ENCODE assay signal across 8 mouse cellular contexts in the genomic region with DNA sequence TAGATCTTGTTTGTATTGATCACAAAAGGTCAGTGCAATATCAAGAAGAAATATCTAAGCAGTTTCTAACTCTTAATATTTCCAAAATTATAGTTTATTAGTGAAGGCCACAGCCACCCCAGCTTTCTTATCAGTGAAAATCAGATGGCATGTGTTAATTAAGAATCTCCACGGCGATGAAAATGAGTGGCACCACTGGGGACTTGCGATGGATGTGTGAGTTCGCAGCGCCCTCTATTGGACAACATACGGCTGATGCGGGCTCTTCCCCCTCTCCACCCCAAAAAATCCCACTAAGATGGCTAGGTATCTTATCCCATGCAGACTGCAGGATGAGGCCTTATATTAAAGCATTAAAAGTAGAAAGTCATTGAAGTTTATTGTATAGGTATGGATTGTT. TPM values are rescaled to one million over a fixed set of nuclear protein-coding genes. Genes with fewer than 3 reads are reported as not detected.
A peak's percentile ranks its signal among the peaks of the same experiment; 100 is the strongest.
DNase-seq lines count a peak whose midpoint lies in the region; ATAC-seq and TF ChIP-seq lines count a peak whose summit lies in the region.

No protein-coding gene starts in this region.

- no peaks in the 10 kb centered on the region for H3K27me3 ChIP-seq in heart, postnatal 0 days (ENCODE audit: control insufficient read depth, insufficient read depth, low read length)
- no peaks in the 10 kb centered on the region for H3K27me3 ChIP-seq in G1E (ENCODE audit: insufficient read depth, low read length)
- no peaks in the 10 kb centered on the region for H3K27me3 ChIP-seq in limb, embryonic 14.5 days (ENCODE audit: control insufficient read depth, insufficient read depth, low read length)

- no peak for ATAC-seq in heart, postnatal 0 days (ENCODE audit: insufficient read depth, low read depth)
- ATAC-seq in G1E (ENCODE audit: extremely low read depth, insufficient number of reproducible peaks, low FRiP score, poor library complexity, severe bottlenecking) = no peak
- ATAC-seq in limb, embryonic 14.5 days (ENCODE audit: low FRiP score, low read depth) = no peak

- H3K4me3 ChIP-seq in heart, postnatal 0 days (ENCODE audit: low read depth, low read length) = no peak overlapping the region
- no peak overlapping the region for H3K4me3 ChIP-seq in G1E (ENCODE audit: low read depth, low read length)
- no peak overlapping the region for H3K4me3 ChIP-seq in limb, embryonic 14.5 days (replicated peaks; ENCODE audit: low read length)

- no peak for TF ChIP-seq EP300 in heart, postnatal 0 days (IDR thresholded peaks at IDR 0.05; ENCODE audit: low read depth)

- TF ChIP-seq POLR2A in limb, embryonic 14.5 days (IDR thresholded peaks at IDR 0.05; ENCODE audit: borderline replicate concordance, extremely low read depth, insufficient read depth, insufficient read length) = no peak

- H3K4me1 ChIP-seq in heart, postnatal 0 days (ENCODE audit: control insufficient read depth, insufficient read depth) = peaks cover 11% of the 10 kb centered on the region; the same call in 1 of the 2 replicates
- no peaks in the 10 kb centered on the region for H3K4me1 ChIP-seq in G1E (ENCODE audit: insufficient read depth, low read depth, low read length)
- no peaks in the 10 kb centered on the region for H3K4me1 ChIP-seq in limb, embryonic 14.5 days (ENCODE audit: control insufficient read depth, insufficient read depth, low read length)

- WGBS in heart, postnatal 0 days = 10% methylated on average over 7 of the region's 7 CpGs
- 11% methylated on average over 7 of the region's 7 CpGs for WGBS in limb, embryonic 14.5 days

- H3K4me2 ChIP-seq in heart, postnatal 0 days (ENCODE audit: low read depth, low read length) = no peak overlapping the region
- H3K4me2 ChIP-seq in limb, embryonic 14.5 days (replicated peaks; ENCODE audit: low read depth, low read length, severe bottlenecking) = no peak overlapping the region

- DNase-seq in heart, postnatal 0 days (ENCODE audit: low spot score) = peak; percentile 33
- no peak for DNase-seq in heart, adult 9 months (ENCODE audit: low spot score in 2 of 2)
- peak; percentile 2 for DNase-seq in G1E (ENCODE audit: low spot score)
- peak; percentile 80 for DNase-seq in embryo, embryonic 10 days (ENCODE audit: low spot score)
- peak; percentile 10 for DNase-seq in hindlimb bud, embryonic 11.5 days (ENCODE audit: extremely low spot score, low read depth, low spot score)
- DNase-seq in limb, embryonic 14.5 days (ENCODE audit: low spot score) = peak; percentile 13
- peak; percentile 43 to 67 for DNase-seq in right cerebral cortex, postnatal 10 days (ENCODE audit: low spot score in 2 of 2)
- no peak for DNase-seq in gastrocnemius, postnatal 10 days

- no peaks in the 10 kb centered on the region for H3K36me3 ChIP-seq in heart, postnatal 0 days (replicated peaks; ENCODE audit: control insufficient read depth, insufficient read depth, low read length)
- no peaks in the 10 kb centered on the region for H3K36me3 ChIP-seq in G1E (replicated peaks)
- H3K36me3 ChIP-seq in limb, embryonic 14.5 days (ENCODE audit: control insufficient read depth, insufficient read depth, low read length) = no peaks in the 10 kb centered on the region

- H3K9ac ChIP-seq in heart, postnatal 0 days (replicated peaks; ENCODE audit: low read depth, low read length) = no peak overlapping the region
- no peak overlapping the region for H3K9ac ChIP-seq in limb, embryonic 14.5 days (ENCODE audit: low read depth, low read length, severe bottlenecking)

- no peaks in the 10 kb centered on the region for H3K9me3 ChIP-seq in heart, postnatal 0 days (replicated peaks; ENCODE audit: control insufficient read depth, low read length)
- H3K9me3 ChIP-seq in G1E (replicated peaks) = no peaks in the 10 kb centered on the region
- no peaks in the 10 kb centered on the region for H3K9me3 ChIP-seq in limb, embryonic 14.5 days (ENCODE audit: control insufficient read depth, low read length)

- no peak overlapping the region for H3K27ac ChIP-seq in heart, postnatal 0 days (ENCODE audit: low read depth)
- no peak overlapping the region for H3K27ac ChIP-seq in limb, embryonic 14.5 days (replicated peaks; ENCODE audit: low read depth, low read length)

- peak; percentile 41 for TF ChIP-seq CTCF in heart, postnatal 0 days (IDR thresholded peaks at IDR 0.05; ENCODE audit: low read depth)
- peak; percentile 32; the same call in 1 of the 2 replicates for TF ChIP-seq CTCF in G1E (IDR thresholded peaks at IDR 0.05; ENCODE audit: low read depth, low read length)

RNA-seq across cellular contexts. Expression of gene Jrkl, which starts 49.9 kb away (rescaled TPM):
- total RNA-seq in heart, postnatal 0 days (2014; rRNA removed; ENCODE audit: low replicate concordance) = 1.5 and 5.5 TPM in 2 replicates
- polyA plus RNA-seq in heart, postnatal 0 days (2015; fragmentation: Nextera tagmentation; extraction: Ambion mirVana) = 7.7 and 8.1 TPM in 2 replicates
- total RNA-seq in G1E (2014; fragmentation: Nextera tagmentation) (11.3 and 13.9 TPM in 2 replicates), G1E (2017) (10.3 and 11.9 TPM in 2 replicates)
- 0.12 and 0.23 TPM in 2 replicates for polyA plus RNA-seq in G1E (2012)
- 4.2 and 6.0 TPM in 2 replicates for polyA plus RNA-seq in limb, embryonic 14.5 days (2012; rRNA removed)
- 8.1 and 8.2 TPM in 2 replicates for polyA plus RNA-seq in limb, embryonic 14.5 days (2014; fragmentation: Nextera tagmentation; extraction: Ambion mirVana)
- 1 to 10 TPM; 4.4 to 4.8 TPM for total RNA-seq in gastrocnemius, postnatal 10 days (2021)

RNA-seq across cellular contexts. Expression of gene Ccdc82, which starts 51.0 kb away (rescaled TPM):
- 7.9 and 10.7 TPM in 2 replicates for total RNA-seq in heart, postnatal 0 days (2014; rRNA removed; ENCODE audit: low replicate concordance)
- 4.1 and 4.5 TPM in 2 replicates for polyA plus RNA-seq in heart, postnatal 0 days (2015; fragmentation: Nextera tagmentation; extraction: Ambion mirVana)
- total RNA-seq in G1E (2014; fragmentation: Nextera tagmentation) (72.8 and 74.6 TPM in 2 replicates), G1E (2017) (52.1 and 59.1 TPM in 2 replicates)
- 2.2 and 3.6 TPM in 2 replicates for polyA plus RNA-seq in G1E (2012)
- polyA plus RNA-seq in limb, embryonic 14.5 days (2012; rRNA removed) = 13.4 and 14.7 TPM in 2 replicates
- polyA plus RNA-seq in limb, embryonic 14.5 days (2014; fragmentation: Nextera tagmentation; extraction: Ambion mirVana) = 8.2 TPM in 2 replicates
- 1 to 10 TPM; 5.0 to 7.7 TPM for total RNA-seq in gastrocnemius, postnatal 10 days (2021)

Comparison
In these comparisons a context has a peak if more than half of its experiments do, and no peak if none do; other contexts are left out.
1. DNase-seq: peak in heart, postnatal 0 days (single experiment), G1E (single experiment), embryo, embryonic 10 days (single experiment), hindlimb bud, embryonic 11.5 days (single experiment), limb, embryonic 14.5 days (single experiment) and right cerebral cortex, postnatal 10 days (2 of 2); none in heart, adult 9 months (0 of 2) and gastrocnemius, postnatal 10 days (single experiment).